15 mouse cellular contexts compared by ENCODE assay signal in the genomic region with DNA sequence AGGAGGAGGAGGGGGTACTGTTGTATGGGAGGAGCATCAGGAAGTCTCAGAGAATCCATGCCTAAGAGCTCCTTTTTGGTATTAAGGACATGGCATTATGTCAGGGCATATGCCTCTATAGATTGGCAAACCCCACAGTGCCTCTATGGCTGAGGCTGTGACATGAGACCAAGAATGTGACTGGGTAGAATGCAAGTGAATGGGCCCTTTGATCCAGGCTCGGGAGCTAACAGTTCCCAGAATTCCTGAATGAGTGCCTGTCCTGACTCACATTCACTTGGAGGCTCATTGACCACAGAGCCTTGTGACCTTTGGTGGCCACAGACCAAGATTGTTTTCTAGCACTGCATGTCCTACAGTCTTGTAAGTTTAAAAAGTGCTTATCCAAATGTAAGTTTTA. TPM values are rescaled to one million over a fixed set of nuclear protein-coding genes. Genes with fewer than 3 reads are reported as not detected.
DNase-seq lines count a peak whose midpoint lies in the region; ATAC-seq lines count a peak whose summit lies in the region.
"Had no signal": no experiment of that assay in that cellular context is flagged by ENCODE, and none has a peak within 500 bp of the region (broad histone marks: within the 10 kb centered on the region; RNA-seq: fewer than 3 reads in every experiment).

No protein-coding gene starts in this region.

- no peak overlapping the region for H3K9ac ChIP-seq in midbrain, embryonic 11.5 days (ENCODE audit: low read length)
- H3K9ac ChIP-seq in midbrain, embryonic 15.5 days, result no peak overlapping the region
- H3K9ac ChIP-seq: heart, embryonic 15.5 days; intestine, embryonic 15.5 days; liver, embryonic 13.5 days had no signal

- H3K4me1 ChIP-seq in midbrain, embryonic 11.5 days (ENCODE audit: control insufficient read depth, insufficient read depth, low read length), result no peaks in the 10 kb centered on the region; the same call in 1 of the 2 replicates
- peaks cover under 1% of the 10 kb centered on the region; the same call in 1 of the 2 replicates for H3K4me1 ChIP-seq in midbrain, embryonic 15.5 days

- no peak overlapping the region for H3K27ac ChIP-seq in midbrain, embryonic 11.5 days (ENCODE audit: low read depth, low read length)
- no peak overlapping the region for H3K27ac ChIP-seq in midbrain, embryonic 15.5 days
- H3K27ac ChIP-seq: heart, embryonic 15.5 days; intestine, embryonic 15.5 days; liver, embryonic 13.5 days had no signal

- H3K4me3 ChIP-seq in midbrain, embryonic 11.5 days (ENCODE audit: low read depth, low read length), result no peak overlapping the region
- no peak overlapping the region for H3K4me3 ChIP-seq in midbrain, embryonic 15.5 days
- H3K4me3 ChIP-seq: heart, embryonic 15.5 days; intestine, embryonic 15.5 days; liver, embryonic 13.5 days had no signal

- H3K4me2 ChIP-seq in midbrain, embryonic 11.5 days, result no peak overlapping the region
- no peak overlapping the region for H3K4me2 ChIP-seq in midbrain, embryonic 15.5 days
- H3K4me2 ChIP-seq: heart, embryonic 15.5 days; intestine, embryonic 15.5 days; liver, embryonic 13.5 days had no signal

- WGBS in midbrain, embryonic 11.5 days, result 25% methylated on average over 1 of the region's 1 CpGs
- WGBS in midbrain, embryonic 15.5 days, result 9% methylated on average over 1 of the region's 1 CpGs

- ATAC-seq in midbrain, embryonic 11.5 days (ENCODE audit: low FRiP score), result no peak
- no peak for ATAC-seq in midbrain, embryonic 15.5 days (replicated peaks)
- ATAC-seq: CD4-positive, CD25-positive, alpha-beta regulatory T cell, adult 4 months; intestine, embryonic 15.5 days; Patski had no signal

- no peaks in the 10 kb centered on the region for H3K9me3 ChIP-seq in midbrain, embryonic 11.5 days (ENCODE audit: control insufficient read depth, low read length)
- H3K9me3 ChIP-seq in midbrain, embryonic 15.5 days, result no peaks in the 10 kb centered on the region
- H3K9me3 ChIP-seq: heart, embryonic 15.5 days; intestine, embryonic 15.5 days; liver, embryonic 13.5 days had no signal

- no peaks in the 10 kb centered on the region for H3K27me3 ChIP-seq in midbrain, embryonic 11.5 days (ENCODE audit: control insufficient read depth, insufficient read depth, low read length)
- H3K27me3 ChIP-seq in midbrain, embryonic 15.5 days (replicated peaks), result no peaks in the 10 kb centered on the region
- H3K27me3 ChIP-seq: heart, embryonic 15.5 days; intestine, embryonic 15.5 days; liver, embryonic 13.5 days; Patski had no signal

- peaks cover 33% of the 10 kb centered on the region for H3K36me3 ChIP-seq in midbrain, embryonic 11.5 days (ENCODE audit: control insufficient read depth, insufficient read depth, low read length)
- H3K36me3 ChIP-seq in midbrain, embryonic 15.5 days (replicated peaks), result peaks cover 56% of the 10 kb centered on the region

- DNase-seq in heart, adult 11 months, result peak; percentile 92
- DNase-seq in heart, adult 8-10 months (ENCODE audit: low spot score), result no peak
- DNase-seq in midbrain, embryonic 11.5 days (ENCODE audit: low spot score, missing footprints), result peak; percentile 70
- DNase-seq in ZHBTc4 (ENCODE audit: low read depth, low spot score), result peak; percentile 37
- no peak for DNase-seq in testis, postnatal 10 days (ENCODE audit: low spot score)
- no peak for DNase-seq in ovary, postnatal 36 days (ENCODE audit: low spot score)
- DNase-seq: cerebellum, adult 9-10 months; gastrocnemius, postnatal 36 days; liver, embryonic 13.5 days; right cerebral cortex, postnatal 14 days had no signal

RNA-seq across cellular contexts. Expression of gene Tbc1d10a, which starts 4.5 kb away (rescaled TPM):
- total RNA-seq in heart, adult 8-10 months (2022), result 1 to 10 TPM; 7.6 to 9.2 (median 8.2) TPM
- 14.6 and 17.3 TPM in 2 replicates for polyA plus RNA-seq in midbrain, embryonic 11.5 days (2014; fragmentation: Nextera tagmentation; extraction: Ambion mirVana)
- polyA plus RNA-seq in midbrain, embryonic 15.5 days (2015; fragmentation: Nextera tagmentation; extraction: Ambion mirVana), result 35.0 and 38.6 TPM in 2 replicates

RNA-seq across cellular contexts. Expression of gene Sf3a1, which starts 21.9 kb away (rescaled TPM):
- total RNA-seq in heart, adult 8-10 months (2022), result 10 to 100 TPM; 25.8 to 34.5 (median 30.4) TPM
- 92.1 and 93.6 TPM in 2 replicates for polyA plus RNA-seq in midbrain, embryonic 11.5 days (2014; fragmentation: Nextera tagmentation; extraction: Ambion mirVana)
- 53.7 and 57.5 TPM in 2 replicates for polyA plus RNA-seq in midbrain, embryonic 15.5 days (2015; fragmentation: Nextera tagmentation; extraction: Ambion mirVana)

RNA-seq across cellular contexts. Expression of gene Ccdc157, which starts 22.0 kb away (rescaled TPM):
- 1 to 10 TPM; 3.0 to 4.2 (median 3.6) TPM for total RNA-seq in heart, adult 8-10 months (2022)
- polyA plus RNA-seq in midbrain, embryonic 11.5 days (2014; fragmentation: Nextera tagmentation; extraction: Ambion mirVana), result 2.5 and 3.1 TPM in 2 replicates
- polyA plus RNA-seq in midbrain, embryonic 15.5 days (2015; fragmentation: Nextera tagmentation; extraction: Ambion mirVana), result 9.0 and 10.3 TPM in 2 replicates

RNA-seq across cellular contexts. Expression of gene Castor1, which starts 36.0 kb away (rescaled TPM):
- 1 to 10 TPM; 3.5 to 6.9 (median 4.8) TPM for total RNA-seq in heart, adult 8-10 months (2022)
- polyA plus RNA-seq in midbrain, embryonic 11.5 days (2014; fragmentation: Nextera tagmentation; extraction: Ambion mirVana), result 2.5 and 2.7 TPM in 2 replicates
- polyA plus RNA-seq in midbrain, embryonic 15.5 days (2015; fragmentation: Nextera tagmentation; extraction: Ambion mirVana), result 2.6 and 3.6 TPM in 2 replicates

RNA-seq across cellular contexts. Expression of gene Rnf215, which starts 47.1 kb away (rescaled TPM):
- 10 to 100 TPM in 3 of 4 experiments, 1 to 10 TPM in 1; 10.0 to 14.2 (median 11.2) TPM for total RNA-seq in heart, adult 8-10 months (2022)
- polyA plus RNA-seq in midbrain, embryonic 11.5 days (2014; fragmentation: Nextera tagmentation; extraction: Ambion mirVana), result 23.5 and 26.7 TPM in 2 replicates
- 55.3 and 55.4 TPM in 2 replicates for polyA plus RNA-seq in midbrain, embryonic 15.5 days (2015; fragmentation: Nextera tagmentation; extraction: Ambion mirVana)

Comparison
In these comparisons a context has a peak if more than half of its experiments do, and no peak if none do; other contexts are left out.
1. DNase-seq: peak in heart, adult 11 months (single experiment), midbrain, embryonic 11.5 days (single experiment) and ZHBTc4 (single experiment); none in heart, adult 8-10 months (single experiment), testis, postnatal 10 days (single experiment) and ovary, postnatal 36 days (single experiment).